Mouse (Mus musculus): ENCODE data around the gene Zfp853. TPM values are rescaled to one million over a fixed set of nuclear protein-coding genes. Genes with fewer than 3 reads are reported as not detected.
A peak's percentile ranks its signal among the peaks of the same experiment; 100 is the strongest.

Zfp853 gene
- polyA plus RNA-seq, 2 experiments from 2014 or later, result not detected

DNA sequence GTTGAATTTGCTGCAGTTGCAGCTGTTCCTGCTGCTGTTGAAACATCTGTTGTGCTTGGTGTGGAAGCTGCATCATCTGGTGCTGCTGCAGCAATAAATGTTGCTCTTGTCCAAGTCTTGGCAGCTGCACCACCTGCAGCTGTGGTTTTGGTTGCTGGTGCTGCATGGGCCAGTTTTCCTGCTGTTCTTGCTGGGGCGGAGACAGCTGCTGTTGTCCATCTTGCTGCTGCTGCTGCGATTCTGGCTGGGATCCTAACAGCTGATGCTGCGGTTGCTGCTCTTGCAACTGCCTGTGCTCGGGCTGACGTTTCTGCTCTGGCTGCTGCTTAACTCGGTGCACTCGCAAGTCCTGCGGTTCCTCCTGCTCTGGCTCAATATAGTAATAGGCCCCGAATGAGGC lies 4.1 kb downstream of the Zfp853 start:
- no peak for ATAC-seq

DNA sequence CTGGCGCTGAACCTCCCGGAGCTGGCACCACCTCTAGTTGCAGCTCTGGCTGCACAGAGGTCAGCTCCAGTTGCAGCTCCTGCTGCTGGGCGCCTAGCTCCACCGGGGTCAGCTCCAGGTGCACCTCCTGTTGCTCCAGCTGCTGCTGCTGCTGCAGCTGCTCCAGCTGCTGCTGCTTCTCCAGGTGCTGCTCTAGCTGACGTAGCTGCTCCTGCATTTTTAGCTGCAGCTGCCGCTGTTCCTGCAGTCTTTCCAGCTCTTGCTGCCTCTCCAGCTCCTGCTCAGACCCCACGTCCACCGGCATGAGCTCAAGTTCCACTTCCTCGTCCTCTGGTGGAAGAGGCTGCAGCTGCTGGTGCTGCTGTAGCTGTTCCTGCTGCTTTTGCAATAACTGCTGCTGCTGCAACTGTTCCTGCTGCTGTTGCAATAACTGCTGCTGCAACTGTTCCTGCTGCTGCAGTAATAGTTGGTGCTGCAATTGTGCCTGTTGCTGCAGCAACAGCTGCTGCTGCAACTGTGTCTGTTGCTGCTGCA lies 5.0 kb downstream of the Zfp853 start:
- ATAC-seq, result no peak

DNA sequence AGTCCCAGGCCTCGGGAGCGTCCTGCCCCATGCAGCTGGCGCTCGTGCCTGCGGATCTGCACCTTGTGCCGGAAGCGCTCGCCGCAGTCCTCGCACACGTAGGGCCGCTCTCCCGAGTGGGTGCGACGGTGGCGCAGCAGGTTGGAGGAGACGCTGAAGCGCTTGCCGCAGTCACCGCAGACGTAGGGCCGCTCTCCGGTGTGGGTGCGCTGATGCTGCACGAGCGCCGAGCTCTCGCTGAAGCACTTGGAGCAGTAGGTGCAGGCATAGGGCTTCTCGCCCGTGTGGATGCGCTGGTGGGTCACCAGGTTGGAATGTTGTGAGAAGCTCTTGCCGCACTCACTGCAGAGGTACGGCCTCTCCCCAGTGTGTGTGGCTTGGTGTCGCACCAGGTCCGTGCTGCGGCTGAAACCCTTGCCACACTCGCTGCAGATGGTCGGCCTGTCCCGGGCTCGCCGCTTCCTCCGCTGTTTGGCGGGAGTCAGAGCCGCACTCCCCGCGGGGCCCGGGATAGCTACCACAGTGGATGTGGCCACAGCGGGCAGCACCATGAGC lies 5.6 kb downstream of the Zfp853 start:
- no peak for ATAC-seq

DNA sequence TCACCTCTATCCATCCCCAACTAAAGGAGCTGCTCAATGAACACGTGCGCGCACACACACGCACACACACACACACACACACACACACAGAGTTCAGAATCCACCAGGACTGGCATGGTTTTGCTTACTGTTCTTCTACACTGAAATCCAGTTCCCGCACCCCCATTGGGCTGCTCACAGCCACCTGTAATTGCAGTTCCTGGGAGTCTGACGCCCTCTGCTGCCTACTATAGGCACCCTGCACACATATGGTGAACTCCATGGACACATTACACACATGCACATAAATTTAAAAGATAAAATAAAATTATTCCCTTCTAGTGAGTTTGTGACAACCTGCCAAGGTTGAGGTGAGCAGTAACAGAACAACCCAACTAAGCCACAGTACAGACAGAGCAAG lies 8.7 kb downstream of the Zfp853 start:
- no peak for ATAC-seq

DNA sequence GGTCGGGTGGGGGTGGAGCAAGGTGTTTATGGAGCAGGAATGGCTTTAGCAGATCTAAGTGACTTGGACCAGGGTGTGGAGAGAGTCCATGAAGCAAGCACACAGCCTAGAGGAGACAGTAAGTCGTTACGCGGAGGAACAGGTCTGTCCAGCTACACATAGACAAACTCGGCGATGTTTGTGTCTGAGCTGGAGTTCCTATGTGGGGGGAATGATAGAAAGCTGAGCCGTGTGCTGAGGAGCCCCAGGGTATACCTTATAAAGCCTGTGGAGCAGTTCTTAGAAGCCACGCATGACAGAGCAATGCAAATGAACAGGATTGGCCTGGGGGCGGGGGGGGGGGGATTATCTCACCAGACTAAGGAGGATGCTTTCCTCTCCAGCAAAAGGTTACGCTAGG lies 14.2 kb downstream of the Zfp853 start:
- no peak for ATAC-seq

DNA sequence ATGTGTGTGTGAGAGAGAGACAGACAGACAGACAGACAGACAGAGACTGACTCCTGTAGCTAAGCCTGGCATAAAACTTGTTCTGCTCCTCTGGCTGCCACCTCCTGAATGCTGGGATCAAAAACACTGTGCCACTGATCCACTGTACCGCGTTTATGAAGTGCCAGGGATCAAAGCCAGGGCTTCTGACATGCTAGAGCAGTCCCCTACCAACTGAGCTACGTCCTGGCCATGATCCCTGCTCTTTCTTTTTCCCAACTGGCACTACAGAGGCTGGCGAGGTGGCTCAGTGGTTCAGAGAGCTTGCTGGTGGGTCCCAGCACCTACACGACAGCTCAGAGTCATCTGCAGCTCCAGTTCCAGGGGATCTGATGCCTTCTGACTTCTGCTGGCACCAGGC lies 17.7 kb downstream of the Zfp853 start:
- no peak for ATAC-seq

DNA sequence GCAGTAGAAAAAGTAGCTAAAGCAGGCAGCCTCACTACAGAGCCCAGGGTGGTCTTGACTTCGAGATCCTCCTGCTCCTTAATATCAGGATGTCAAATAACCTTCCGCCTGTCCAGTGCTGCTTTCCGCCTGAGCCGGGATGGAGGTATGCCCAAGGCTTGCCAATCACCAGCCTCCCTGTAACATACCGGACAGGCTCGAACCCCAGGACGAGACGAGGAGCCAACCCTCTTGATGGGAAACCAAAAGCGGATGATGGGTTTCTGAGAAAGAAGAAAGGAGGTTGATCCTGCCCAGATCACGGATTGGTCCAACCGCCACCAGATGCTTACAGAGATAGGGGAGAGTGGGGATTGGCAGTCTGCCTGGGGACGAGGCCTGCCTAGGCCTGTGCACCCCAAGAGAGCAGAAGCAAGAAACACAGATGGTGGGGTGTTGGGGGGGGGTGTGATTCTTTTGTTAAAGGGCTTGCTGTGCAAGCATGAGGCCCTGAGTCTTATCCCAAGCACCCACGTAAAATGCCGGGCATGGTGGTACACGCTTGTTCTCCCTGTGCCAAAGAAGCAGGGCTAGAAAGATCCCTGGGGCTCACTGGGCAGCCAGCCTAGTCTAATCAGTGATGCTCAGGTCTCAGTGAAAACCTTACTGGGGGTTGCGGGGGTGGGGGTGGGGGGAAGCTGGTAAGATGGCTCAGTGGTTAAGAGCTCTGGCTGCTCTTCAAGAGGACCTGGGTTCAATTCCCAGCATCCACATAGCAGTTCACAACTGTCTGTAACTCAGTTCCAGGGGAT lies 20.7 kb downstream of the Zfp853 start:
- ATAC-seq, result no peak

DNA sequence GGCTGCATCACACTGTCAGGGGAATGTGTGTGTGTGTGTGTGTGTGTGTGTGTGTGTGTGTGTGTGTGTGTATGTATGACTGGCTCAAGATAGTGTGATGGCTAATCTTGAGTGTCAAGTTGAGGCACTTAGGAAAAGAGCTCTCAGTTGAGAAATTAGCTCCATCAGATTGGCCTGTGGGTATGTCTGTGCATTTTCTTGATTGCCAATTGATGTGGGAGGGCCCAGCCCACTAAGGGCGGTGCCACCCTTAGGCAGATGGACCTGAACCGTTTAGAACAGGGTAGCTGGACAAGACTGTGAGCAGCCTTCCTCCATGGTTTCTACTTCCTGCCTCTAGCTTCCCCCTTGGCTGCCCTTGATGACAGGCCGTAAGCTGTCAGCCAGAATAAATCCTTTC lies 21.3 kb downstream of the Zfp853 start:
- ATAC-seq, result no peak

DNA sequence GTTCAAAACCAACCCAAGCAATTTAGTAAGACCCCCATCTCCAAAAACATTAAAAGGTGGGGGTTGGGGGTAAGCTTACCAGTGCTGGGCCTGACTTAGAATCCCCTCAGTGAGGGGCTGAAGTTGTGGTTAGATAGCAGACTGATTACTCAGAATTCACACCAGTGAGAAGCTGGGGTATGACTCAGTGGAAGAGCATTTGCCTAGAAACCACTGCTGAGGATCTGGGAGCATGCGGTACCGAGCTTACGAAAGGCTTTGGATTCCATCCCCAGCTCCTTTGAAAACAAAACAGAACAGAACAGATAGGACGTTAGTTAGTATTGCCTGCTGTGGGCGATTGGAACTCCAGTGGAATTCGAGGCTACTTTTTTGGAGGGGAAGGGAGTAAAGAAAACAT lies 21.8 kb downstream of the Zfp853 start:
- no peak for ATAC-seq

DNA sequence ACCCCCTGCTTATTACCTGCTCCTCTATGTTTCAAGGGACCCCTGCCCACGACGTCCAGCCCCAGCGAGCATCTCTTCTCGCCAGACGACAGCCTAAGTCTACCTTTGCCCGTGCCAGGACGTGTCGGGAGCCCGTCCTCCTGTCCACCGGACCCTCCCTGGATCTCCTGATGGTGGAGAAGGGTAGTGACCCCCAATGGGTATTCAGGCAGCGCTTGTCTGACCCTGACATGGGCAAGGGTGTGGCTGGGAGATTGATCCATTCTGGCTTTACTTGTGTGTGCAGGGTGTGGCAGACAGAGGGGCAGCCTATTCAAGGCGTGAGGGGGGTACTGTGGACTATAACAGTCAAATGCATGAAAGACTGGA lies 23.3 kb downstream of the Zfp853 start:
- ATAC-seq, result no peak

DNA sequence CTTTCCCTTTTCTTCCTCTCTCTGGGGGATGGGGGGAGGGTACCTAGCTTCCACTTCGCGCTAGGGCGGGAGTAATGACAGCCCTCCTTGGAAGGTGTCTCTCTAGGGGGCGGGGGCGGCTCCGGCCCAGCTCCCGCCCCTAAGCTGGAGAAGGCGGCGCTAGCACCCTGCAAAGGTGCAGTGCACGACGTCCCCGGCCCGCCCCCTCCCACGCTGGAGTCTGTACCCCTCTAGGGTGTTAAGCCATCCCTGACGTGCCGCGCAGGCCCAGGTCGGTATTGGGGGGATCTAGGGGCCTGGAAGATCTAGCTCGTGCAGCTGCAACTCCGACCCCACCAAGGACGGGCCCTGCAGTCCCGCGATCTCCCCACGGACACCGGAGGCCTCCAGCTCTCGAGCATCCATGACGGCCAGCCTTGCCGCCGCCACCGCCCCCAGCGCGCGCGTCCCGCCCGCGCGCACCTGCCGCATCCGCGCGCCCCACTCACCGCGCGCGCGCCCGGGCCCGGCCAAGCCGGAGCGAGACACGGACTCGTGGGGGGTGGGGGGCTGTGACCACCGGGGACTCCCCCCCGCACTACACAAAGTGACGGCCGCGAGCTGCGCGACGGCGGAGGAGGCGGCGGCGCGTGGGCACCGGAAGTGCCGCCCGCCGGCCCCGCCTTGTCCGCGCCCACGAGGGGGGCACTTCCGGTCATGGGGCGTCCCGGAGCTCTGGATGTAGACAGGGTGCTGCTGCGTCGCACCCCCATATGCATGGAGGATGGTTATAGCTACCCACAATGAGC lies 23.9 kb downstream of the Zfp853 start, which contains the start of gene Zfp316:
Gene Zfp316 (minus strand): TSS at position 660 of the 788 bp plus-strand sequence.
- peak; percentile 69 for ATAC-seq

DNA sequence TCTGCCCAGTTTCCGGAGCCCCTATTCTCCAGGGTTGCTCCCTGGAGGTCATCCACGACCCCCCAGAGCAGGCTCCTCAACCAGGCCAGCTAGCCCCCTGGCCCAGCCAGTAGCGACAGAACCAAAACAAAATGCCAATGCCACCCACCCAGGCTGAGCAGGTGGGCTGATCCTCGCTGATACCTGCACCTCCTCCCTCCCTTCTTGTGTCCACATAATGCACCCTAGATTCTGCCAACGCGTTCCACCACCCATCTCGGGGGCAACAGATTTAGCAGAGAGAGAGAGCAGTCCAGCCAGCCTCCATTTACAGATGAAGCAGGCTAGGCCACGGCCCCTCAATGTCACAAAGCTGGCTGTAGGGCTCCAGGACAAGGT lies 24.4 kb downstream of the Zfp853 start:
- no peak for ATAC-seq

DNA sequence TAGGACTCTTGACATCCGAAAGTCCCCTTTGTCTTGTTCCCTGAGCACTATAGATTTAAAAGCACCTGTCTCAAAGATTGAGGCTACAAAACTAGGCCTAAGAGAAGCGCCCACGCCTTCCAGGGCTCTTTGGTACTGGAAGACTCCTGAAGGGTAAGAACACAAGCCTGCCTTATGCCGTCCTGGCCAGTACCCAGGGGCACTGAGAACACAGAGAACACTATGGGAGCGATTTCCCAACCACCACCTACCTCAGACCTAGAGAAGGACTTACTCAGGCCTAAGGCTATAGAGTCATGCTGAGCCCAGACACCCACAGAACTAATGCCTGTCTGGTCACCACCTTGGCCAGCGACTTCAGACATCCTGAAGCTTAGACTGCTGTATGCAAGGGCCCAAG lies 26.6 kb downstream of the Zfp853 start:
- ATAC-seq, result no peak

DNA sequence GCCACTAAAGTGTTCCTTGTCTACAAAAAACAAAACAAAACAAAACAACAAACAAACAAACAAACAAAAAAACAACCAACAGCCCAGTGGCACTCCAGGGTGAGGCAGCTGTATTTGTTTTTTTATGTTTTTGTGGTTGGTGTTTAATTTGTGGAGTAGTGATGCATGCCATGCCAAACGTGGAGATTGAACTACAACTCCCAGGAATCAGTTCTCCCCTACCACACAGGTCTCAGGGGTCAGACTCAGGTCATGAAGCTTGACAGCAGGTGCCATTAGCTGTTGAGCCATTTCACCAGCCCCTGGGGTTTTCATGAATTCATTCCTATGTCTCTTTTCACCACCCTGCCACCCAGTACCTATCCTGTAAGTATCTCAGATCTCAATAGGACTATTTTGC lies 28.0 kb downstream of the Zfp853 start:
- ATAC-seq, result no peak

DNA sequence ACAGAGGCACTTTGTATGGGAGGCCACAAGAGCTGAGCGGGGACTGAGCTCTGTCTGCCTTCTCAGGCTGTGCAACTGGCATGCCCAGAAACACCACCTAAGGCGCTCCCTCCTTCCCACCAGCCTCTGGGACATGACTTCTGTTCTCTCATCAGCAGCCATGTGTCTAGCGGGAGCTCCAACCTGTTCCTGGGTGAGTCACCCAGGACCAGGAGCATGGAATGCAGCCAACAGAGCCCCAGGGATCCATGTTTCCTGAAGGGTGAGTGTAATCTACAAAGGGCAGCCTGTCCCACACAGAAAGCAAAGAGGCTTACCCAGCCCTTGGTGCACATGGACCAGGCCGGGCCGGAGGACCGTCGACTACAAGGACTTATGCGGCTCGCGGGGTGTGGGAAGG lies 28.7 kb downstream of the Zfp853 start:
- ATAC-seq, result no peak

DNA sequence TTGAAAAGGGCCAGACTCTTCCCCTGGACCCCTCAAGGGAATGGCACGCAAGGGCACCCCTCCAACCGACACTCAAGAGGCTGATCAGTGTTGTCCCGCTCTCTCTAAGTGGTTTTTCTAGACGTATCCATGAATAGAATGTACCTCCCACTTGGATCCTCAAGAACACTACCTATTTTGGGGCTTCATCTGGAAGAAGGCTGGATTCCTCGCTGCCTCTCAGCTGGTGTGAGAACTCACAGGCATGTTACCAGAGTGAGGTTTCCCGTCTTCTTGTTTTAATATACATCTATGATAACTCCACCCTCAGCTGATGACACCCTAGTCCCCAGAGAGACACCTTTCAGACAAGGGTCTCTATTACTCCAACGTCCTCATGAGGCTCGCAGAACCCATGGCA lies 31.8 kb downstream of the Zfp853 start:
- ATAC-seq, result no peak

DNA sequence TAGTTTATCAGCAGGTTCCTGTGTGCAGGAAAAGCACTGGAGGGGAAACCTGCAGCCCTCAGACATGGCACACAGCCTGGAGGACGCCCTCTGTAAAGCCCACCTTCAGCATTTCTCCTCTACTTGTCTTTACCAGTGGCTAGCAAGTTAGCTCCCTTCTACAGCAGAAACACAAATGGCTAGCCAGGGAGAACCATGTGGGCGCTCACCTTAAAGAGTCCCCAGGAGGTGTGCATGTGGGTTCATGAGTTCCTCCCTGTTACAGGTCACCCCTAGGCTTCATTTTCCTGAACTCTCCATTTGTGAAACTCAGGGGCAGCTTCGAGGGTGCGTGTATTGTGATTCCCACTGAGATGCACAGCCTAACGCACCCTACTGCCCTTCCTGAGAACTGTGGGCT lies 37.6 kb downstream of the Zfp853 start:
- ATAC-seq, result no peak

DNA sequence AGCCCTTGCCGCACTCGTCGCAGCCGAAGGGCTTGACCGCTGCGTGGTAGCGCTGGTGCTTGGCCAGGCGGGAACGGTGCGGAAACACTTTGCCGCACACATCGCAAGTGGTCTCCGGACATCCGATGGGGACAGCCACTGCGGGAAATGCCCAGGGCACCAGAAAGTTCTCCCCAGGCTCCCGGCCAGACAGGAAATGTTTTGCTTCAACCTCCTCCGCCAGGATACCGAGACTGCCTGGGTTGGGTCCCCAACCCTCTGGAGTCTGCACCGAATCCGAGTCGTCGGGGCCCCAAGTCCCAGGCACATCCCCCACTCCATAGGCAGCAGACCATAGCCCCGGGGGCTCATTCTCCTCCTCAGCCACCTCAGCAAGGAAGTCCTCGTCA lies 38.3 kb downstream of the Zfp853 start:
- no peak for ATAC-seq

DNA sequence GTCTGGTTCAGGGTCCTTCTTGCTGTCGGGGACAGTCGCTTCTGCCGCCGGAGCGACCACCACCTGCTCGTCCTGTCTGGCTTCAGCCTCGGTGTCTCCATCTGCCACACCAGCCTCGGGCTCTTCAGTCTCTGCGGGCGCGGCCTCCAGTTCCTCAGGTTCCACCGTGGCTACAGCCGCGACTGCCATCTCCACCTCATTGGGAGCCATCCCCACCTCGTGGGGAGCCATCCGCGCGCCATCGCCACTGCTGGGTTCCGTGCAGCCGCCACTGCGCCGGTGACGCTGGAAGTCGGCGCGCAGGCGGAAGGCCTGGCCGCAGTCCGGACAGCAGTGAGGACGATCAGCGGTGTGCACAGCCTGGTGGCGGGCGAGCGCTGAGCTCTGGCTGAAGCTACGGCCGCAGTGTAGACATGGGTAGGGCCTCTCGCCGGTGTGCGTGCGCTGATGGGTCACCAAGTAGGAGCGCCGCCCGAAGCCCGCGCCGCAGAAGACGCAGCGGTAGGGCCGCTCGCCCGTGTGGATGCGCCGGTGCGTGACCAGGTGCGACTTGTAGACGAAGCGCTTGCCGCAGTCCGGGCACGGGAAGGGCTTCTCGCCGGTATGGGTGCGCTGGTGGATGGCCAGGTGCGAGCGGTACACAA lies 38.8 kb downstream of the Zfp853 start:
- no peak for ATAC-seq

DNA sequence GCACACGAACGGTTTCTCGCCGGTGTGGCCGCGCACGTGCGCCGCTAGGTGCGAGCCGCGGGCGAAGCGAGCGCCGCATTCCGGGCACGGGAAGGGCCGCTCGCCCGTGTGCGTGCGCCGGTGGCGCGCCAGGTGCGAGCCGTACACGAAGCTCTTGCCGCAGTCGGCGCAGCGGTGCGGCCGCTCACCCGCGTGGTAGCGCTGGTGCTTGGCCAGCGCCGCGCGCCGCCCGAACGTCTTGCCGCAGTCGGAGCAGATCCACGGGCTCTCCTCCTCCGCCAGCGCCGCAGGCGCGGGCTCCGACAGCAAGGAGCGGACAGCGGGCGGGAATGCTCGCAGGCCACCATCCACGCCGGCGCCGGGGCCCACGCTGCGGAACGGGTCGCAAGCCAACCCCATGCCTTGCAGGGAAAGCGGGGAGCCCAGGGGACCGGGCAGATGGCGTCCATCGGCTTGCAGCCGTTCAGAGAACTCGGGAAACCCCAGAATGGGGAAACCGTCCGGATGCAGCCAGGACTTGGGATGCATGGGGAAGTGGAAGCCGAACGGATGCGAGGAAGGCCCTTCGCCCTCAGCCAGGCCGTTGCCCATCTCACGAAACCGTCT lies 39.4 kb downstream of the Zfp853 start:
- no peak for ATAC-seq

DNA sequence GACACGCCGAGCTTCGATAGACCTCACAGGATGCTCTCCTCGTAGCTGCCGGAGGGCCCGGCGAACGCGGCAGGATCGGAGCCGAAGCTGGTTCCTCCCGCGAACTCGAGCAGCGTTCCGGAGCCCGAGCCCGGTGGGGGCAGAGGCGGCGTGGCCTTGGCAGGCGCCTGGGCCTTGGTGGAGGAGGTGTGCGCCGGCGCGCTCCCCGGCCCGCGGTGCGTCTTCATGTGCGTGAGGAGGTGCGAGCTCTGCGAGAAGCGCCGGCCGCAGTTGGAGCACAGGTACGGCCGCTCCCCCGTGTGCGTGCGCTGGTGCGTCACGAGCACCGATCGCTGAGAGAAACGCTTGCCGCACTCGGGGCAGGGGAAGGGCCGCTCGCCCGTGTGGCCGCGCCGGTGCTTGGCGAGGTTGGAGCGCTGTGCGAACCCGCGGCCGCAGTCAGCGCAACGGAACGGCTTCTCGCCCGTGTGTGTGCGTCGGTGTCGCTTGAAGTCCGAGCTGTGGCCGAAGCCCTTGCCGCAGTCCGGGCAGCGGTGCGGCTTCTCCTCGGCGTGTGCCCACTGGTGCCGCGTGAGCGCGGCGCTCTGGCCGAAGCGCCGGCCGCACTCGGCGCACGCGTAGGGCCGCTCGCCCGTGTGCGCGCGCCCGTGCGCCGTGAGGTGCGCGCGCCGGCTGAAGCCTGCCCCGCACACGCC lies 40.1 kb downstream of the Zfp853 start:
- no peak for ATAC-seq

DNA sequence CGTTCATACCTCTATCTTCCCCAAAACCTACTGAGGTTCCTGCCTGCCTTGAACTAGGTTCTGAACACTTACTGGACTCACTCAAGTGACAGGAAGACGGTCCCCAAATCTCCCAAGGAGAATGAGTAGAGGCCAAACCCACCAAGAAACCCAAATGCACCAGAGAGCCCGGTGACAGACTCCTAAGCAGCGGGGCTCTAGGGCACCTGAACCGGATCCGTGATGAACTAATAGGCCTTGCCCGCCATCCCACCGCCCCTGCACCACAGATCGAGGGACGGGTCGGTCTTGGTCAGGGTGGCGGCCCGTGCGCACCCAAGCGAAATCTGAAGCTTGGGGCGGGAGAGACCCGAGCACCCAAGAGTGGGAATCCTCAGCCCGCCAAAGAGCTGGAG lies 40.6 kb downstream of the Zfp853 start:
- ATAC-seq, result no peak

Data from activated CD4-positive, CD25-positive, alpha-beta regulatory T cell, adult 4 months (primary cell).